15 mouse cellular contexts compared by ENCODE assay signal in genomic region chr9:90838184-90838926, GRCm38 (mm10).
"Had no signal": no experiment of that assay in that cellular context is flagged by ENCODE, and none has a peak within 500 bp of the region (broad histone marks: within the 10 kb centered on the region; RNA-seq: fewer than 3 reads in every experiment).

No protein-coding gene starts in this region.

- ATAC-seq: midbrain, embryonic 16.5 days had no signal

- DNase-seq: kidney, postnatal 14 days; lung, embryonic 14.5 days; lung, postnatal 10 days; right cerebral cortex, postnatal 14 days; thymus, adult 2 months; thymus, postnatal 25 days had no signal

- H3K27me3 ChIP-seq: kidney, embryonic 15.5 days; liver, embryonic 15.5 days; megakaryocyte, embryonic 14.5 days; midbrain, embryonic 12.5 days; stomach, embryonic 15.5 days had no signal

- H3K4me3 ChIP-seq: kidney, embryonic 15.5 days; limb, embryonic 10.5 days; liver, embryonic 15.5 days; megakaryocyte, embryonic 14.5 days; midbrain, embryonic 12.5 days; stomach, embryonic 15.5 days had no signal

- H3K9ac ChIP-seq: kidney, embryonic 15.5 days; liver, embryonic 15.5 days; lung, embryonic 14.5 days; midbrain, embryonic 12.5 days; stomach, embryonic 15.5 days had no signal

- H3K4me2 ChIP-seq: kidney, embryonic 15.5 days; liver, embryonic 11.5 days; liver, embryonic 15.5 days; lung, embryonic 14.5 days; midbrain, embryonic 12.5 days; stomach, embryonic 15.5 days had no signal

- H3K4me1 ChIP-seq: kidney, embryonic 15.5 days; limb, embryonic 10.5 days; liver, embryonic 15.5 days; megakaryocyte, embryonic 14.5 days; stomach, embryonic 15.5 days had no signal

- H3K9me3 ChIP-seq: kidney, embryonic 15.5 days; limb, embryonic 10.5 days; liver, embryonic 15.5 days; megakaryocyte, embryonic 14.5 days; midbrain, embryonic 12.5 days; stomach, embryonic 15.5 days had no signal

- H3K27ac ChIP-seq: kidney, embryonic 15.5 days; limb, embryonic 10.5 days; liver, embryonic 15.5 days; macrophage; midbrain, embryonic 12.5 days; stomach, embryonic 15.5 days had no signal

- H3K36me3 ChIP-seq: kidney, embryonic 15.5 days; limb, embryonic 10.5 days; liver, embryonic 15.5 days; midbrain, embryonic 12.5 days; stomach, embryonic 15.5 days had no signal
